Mouse (Mus musculus): ENCODE data around the gene Atn1. TPM values are rescaled to one million over a fixed set of nuclear protein-coding genes. Genes with fewer than 3 reads are reported as not detected.

The Atn1 gene
- polyA plus RNA-seq, 1 experiment = 63.3 TPM

DNA sequence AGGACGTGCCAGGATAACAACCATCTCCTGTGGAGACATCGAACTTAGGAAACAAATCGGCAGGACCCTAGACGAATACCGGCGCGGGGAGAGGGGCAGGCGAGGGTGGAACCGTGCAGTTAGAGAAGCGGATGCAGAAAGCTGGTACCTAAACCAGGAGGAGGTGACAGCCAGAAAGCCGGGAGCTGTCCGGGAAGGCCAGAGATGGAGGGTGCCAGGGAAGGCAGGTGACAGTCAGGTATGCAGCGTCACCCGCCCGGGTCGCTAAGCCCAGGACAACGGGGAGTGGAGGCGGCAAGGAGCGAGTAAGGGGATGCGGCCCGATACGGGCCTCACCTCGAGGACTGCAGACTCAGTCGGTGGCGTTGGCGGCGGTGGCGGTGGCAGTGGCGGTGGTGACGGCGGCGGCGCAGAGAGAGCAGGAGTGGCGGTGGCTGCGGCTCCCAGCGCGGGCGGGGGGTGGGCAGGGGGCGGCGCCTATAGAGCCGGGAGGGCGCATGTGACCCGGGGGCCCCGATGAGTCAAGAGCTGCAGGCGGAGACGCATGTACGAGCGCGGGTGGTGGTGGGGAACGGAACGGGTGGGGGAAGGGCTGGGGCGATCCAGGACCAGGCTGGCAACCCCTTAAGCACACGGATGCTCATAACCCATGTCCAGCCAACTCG is 12.9 kb upstream of the Atn1 start, which contains the start of gene Eno2:
Gene Eno2 (minus strand): TSS at position 573 of the 665 bp plus-strand sequence.
- no peaks in the 10 kb centered on the region for H3K4me1 ChIP-seq (ENCODE audit: control insufficient read depth, insufficient read depth, low read length)
- TF ChIP-seq CTCF (IDR thresholded peaks at IDR 0.05; ENCODE audit: extremely low read depth, insufficient read depth, low read length) = no peak
- TF ChIP-seq POLR2A (IDR thresholded peaks at IDR 0.05; ENCODE audit: extremely low read depth, insufficient read depth, low read length) = peak; percentile 58; the same call in 1 of the 2 replicates
- H3K27ac ChIP-seq (ENCODE audit: insufficient read depth, low read length) = peak within 1 kb of the TSS; percentile 73
- peak within 1 kb of the TSS; percentile 96 for H3K4me3 ChIP-seq (ENCODE audit: insufficient read depth, low read length)

DNA sequence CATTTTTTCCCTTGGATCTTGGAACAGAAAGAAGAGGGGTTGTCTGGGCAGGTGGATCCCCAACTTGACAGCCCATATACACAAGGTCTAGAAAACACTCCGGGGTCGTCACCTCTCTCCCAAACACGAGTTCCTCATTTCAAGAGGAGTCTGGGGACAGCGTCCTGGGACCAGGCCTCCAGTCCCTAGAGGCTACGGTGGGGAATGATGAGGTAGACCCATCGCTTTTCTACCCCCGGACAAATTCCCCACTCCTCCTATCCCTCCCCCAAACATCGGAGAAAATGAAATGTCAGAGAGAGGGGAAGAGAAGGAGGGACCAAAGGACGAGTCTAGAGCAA is 12.3 kb upstream of the Atn1 start:
- peak overlapping the region; percentile 96 for H3K4me3 ChIP-seq (ENCODE audit: insufficient read depth, low read length)
- peak overlapping the region; percentile 73 for H3K27ac ChIP-seq (ENCODE audit: insufficient read depth, low read length)
- TF ChIP-seq CTCF (IDR thresholded peaks at IDR 0.05; ENCODE audit: extremely low read depth, insufficient read depth, low read length) = no peak
- TF ChIP-seq POLR2A (IDR thresholded peaks at IDR 0.05; ENCODE audit: extremely low read depth, insufficient read depth, low read length) = no peak

DNA sequence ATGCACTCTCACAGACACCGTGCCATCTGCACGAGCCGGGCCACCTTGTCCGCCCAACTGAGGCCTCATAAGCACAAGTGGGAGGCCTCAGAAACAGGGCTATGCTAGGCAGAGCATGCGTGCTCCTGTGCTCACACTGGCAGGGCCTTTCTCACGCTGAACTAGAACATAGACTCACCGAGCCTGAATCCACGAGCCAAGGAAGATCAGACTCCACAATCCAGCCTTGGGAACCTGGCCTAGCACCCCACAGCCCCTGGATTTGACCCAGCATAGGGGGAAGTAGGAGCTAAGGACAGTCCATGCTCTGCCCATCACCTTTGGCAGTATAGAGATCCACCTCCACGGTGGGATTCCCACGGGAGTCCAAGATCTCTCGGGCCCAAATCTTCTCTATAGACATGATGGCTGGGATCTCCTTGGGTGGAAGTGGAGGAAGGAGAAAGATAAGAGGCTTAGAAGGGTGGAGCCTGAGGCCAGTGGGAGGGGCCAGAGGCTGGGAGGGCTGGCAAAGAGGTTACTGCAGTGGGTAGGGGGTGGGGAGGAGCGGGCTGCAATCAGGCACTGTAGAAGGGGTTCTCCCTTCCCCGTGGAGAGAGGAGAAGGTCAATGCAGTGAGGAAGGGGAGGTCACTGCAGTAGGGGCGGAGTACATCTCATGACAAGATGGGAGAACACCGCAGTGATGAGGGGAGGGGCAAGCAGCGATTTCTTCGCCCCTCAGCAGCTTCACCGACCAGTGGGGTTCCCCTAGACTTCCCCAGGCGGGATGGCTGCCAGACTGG is 11.8 kb upstream of the Atn1 start:
- TF ChIP-seq CTCF (IDR thresholded peaks at IDR 0.05; ENCODE audit: extremely low read depth, insufficient read depth, low read length) (no peak), POLR2A (IDR thresholded peaks at IDR 0.05; ENCODE audit: extremely low read depth, insufficient read depth, low read length) (peak; percentile 74; the same call in 1 of the 2 replicates)
- Histone ChIP-seq H3K4me3 (ENCODE audit: insufficient read depth, low read length) (peak overlapping the region; percentile 96), H3K27ac (ENCODE audit: insufficient read depth, low read length) (peak overlapping the region; percentile 73), H3K4me1 (ENCODE audit: control insufficient read depth, insufficient read depth, low read length) (no peaks in the 10 kb centered on the region)

More for the DNA sequence above, 12.3 kb upstream of the Atn1 start:
- H3K4me1 ChIP-seq (ENCODE audit: control insufficient read depth, insufficient read depth, low read length) = no peaks in the 10 kb centered on the region

DNA sequence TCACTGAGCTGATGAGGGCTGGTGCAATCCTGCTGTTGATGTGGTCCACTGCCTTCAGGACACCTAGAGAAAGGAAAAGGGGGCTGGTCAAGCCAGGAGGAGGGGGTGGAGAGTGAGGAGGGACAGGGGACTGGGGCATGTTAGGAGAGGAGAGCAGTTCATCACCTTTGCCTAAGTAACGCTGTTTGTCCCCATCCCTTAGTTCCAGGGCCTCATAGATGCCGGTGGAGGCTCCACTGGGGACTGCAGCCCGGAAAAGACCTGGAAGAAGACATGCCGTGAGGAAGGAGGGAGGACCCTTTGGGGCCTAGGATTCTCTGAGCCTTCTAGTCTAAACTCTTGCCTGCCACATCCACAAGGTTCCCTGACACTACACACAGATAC is 11.2 kb upstream of the Atn1 start:
- no peak for TF ChIP-seq CTCF (IDR thresholded peaks at IDR 0.05; ENCODE audit: extremely low read depth, insufficient read depth, low read length)
- TF ChIP-seq POLR2A (IDR thresholded peaks at IDR 0.05; ENCODE audit: extremely low read depth, insufficient read depth, low read length) = no peak

DNA sequence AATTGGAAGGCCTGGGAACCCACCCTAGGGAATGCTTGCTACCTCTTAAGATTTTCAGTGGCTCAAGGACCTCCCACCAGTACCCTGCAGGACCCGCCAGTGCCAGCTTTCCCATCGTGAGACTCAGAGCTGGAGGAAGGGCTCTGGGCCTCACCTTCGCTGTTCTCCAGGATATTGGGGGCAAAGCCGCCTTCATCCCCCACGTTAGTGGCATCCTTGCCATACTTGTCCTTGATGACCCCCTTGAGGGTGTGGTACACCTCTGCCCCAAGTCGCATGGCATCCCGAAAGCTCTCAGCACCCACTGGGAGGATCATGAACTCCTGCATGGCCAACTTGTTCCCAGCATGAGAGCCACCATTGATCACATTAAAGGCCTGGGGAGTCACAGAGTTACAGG is 9.6 kb upstream of the Atn1 start:
- Histone ChIP-seq H3K4me3 (ENCODE audit: insufficient read depth, low read length) (no peak overlapping the region), H3K27ac (ENCODE audit: insufficient read depth, low read length) (no peak overlapping the region), H3K4me1 (ENCODE audit: control insufficient read depth, insufficient read depth, low read length) (no peaks in the 10 kb centered on the region)
- TF ChIP-seq CTCF (IDR thresholded peaks at IDR 0.05; ENCODE audit: extremely low read depth, insufficient read depth, low read length) = no peak
- peak; percentile 15; the same call in 1 of the 2 replicates for TF ChIP-seq POLR2A (IDR thresholded peaks at IDR 0.05; ENCODE audit: extremely low read depth, insufficient read depth, low read length)

More for the DNA sequence above, 11.2 kb upstream of the Atn1 start:
- H3K27ac ChIP-seq (ENCODE audit: insufficient read depth, low read length) = no peak overlapping the region
- H3K4me1 ChIP-seq (ENCODE audit: control insufficient read depth, insufficient read depth, low read length) = no peaks in the 10 kb centered on the region
- peak overlapping the region; percentile 96 for H3K4me3 ChIP-seq (ENCODE audit: insufficient read depth, low read length)

DNA sequence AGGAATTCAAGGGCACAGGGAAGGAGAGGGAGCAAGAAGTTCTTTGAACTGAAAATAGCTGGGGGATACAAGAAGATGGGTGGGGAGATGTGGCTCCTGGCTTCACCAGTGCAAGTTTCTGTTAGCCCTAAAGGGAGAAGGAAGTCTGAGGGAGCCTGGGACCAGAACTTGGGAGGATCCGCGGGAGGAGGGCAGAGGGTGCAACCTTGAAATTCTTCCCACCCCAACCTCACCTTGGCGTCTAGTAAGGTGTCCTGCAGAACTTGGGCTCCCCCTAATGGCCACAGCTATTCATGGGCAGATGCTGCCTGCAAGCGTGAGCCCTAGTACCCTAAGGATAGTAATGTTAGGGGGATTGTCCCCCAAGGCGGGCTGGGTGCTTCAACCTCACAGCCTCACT is 2.9 kb upstream of the Atn1 start:
- Histone ChIP-seq H3K4me1 (ENCODE audit: control insufficient read depth, insufficient read depth, low read length) (peaks cover 4% of the 10 kb centered on the region), H3K4me3 (ENCODE audit: insufficient read depth, low read length) (no peak overlapping the region), H3K27ac (ENCODE audit: insufficient read depth, low read length) (peak overlapping the region; percentile 20; the same call in 1 of the 2 replicates)
- TF ChIP-seq POLR2A (IDR thresholded peaks at IDR 0.05; ENCODE audit: extremely low read depth, insufficient read depth, low read length) (peak; percentile 68; the same call in 1 of the 2 replicates), CTCF (IDR thresholded peaks at IDR 0.05; ENCODE audit: extremely low read depth, insufficient read depth, low read length) (peak; percentile 90)

DNA sequence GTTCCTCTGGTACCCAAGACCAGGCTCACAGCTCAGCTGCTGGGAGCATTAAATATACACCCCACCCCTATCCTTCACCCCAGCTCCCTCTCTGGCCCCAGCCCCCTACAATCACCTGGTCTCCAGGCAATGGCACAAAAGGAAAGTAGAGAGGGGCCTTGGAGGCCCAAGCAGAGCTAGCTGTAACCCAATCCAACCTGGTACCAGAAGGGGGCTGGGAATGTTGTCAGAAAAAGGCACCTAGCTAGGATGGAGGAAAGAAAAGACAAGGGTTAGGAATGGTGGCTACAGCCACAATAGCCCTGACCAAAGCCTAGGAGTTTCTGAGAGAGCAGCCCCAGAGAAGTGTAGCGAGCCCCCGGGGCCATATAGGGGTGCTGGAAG is 2.5 kb upstream of the Atn1 start:
- no peak overlapping the region for H3K4me3 ChIP-seq (ENCODE audit: insufficient read depth, low read length)

DNA sequence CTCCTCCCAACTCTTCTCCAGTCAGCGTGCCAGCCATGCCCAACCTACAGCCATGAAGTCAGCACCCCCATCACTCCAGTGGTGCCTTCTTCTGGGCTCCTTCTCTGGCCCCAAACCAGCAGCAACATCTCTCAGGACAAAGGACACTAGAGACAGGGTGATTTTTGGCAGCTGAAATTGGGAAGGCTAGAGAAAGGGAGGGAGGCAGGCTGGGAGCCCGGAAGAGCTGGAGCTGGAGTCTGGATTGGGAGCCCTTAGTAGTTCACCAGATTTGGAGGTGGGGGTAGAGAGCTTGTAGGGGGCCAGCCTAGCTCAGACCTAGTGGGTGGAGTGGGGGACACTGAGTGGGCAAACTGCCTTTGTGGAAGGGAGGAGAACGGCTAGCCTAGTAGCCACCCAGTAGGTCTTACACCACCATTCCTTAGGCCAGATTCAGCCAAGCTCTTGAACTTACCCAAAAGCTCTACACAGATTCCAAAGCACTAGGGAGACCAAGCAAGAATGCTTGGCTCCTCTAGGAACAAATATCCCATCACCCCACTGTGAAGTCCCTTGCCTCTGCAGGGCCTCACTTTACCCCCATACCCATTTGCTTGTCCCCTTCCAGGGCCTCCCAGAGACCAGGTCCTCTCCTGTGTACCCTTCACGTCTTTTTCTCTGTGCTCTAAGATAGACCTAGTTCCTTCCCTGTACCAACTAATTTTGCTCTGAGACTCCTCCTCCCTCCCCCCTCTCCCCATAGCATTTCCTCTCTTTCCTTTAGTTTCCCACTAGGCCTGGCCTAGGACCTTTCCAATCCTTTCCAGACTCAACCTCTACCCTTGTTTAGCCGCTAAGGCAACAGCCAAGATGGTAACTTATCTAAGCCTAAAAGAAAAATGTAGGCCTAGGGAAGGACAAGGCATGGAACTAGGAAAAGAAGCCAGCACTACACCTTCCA is 1.9 kb upstream of the Atn1 start:
- Histone ChIP-seq H3K4me3 (ENCODE audit: insufficient read depth, low read length) (peak overlapping the region; percentile 85; the same call in 1 of the 2 replicates), H3K4me1 (ENCODE audit: control insufficient read depth, insufficient read depth, low read length) (peaks cover 6% of the 10 kb centered on the region), H3K27ac (ENCODE audit: insufficient read depth, low read length) (peak overlapping the region; percentile 76)
- peak; percentile 24; the same call in 1 of the 2 replicates for TF ChIP-seq POLR2A (IDR thresholded peaks at IDR 0.05; ENCODE audit: extremely low read depth, insufficient read depth, low read length)
- TF ChIP-seq CTCF (IDR thresholded peaks at IDR 0.05; ENCODE audit: extremely low read depth, insufficient read depth, low read length) = no peak

More for the DNA sequence above, 2.5 kb upstream of the Atn1 start:
- no peak for TF ChIP-seq CTCF (IDR thresholded peaks at IDR 0.05; ENCODE audit: extremely low read depth, insufficient read depth, low read length)
- H3K4me1 ChIP-seq (ENCODE audit: control insufficient read depth, insufficient read depth, low read length) = peaks cover 4% of the 10 kb centered on the region
- peak overlapping the region; percentile 20 for H3K27ac ChIP-seq (ENCODE audit: insufficient read depth, low read length)

DNA sequence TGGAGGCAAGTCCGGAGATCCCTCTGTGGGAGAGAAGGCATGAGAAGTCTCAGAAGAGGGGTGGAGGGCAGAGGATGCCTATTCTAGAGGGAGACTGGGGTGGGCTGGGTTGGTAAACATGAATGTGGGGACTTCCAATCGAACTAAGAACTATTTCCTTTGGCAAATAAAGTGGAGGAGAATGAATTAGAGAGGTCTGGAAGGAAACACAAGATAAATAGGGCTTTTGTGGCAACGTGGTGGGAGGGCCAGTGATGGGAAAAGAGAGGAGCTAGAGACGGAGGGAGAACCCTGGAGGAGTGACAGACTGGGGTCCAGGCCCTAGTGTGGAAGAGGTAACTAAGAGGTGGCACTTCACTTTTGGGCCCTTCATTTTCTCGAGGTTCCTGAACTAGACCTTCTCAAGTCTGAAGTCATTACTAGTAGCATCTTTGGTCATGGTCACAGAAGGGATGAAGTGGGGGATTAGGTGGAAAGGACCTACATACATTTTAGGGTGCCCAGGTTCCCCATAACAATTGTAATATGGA is 1.1 kb upstream of the Atn1 start:
- Histone ChIP-seq H3K27ac (ENCODE audit: insufficient read depth, low read length) (peak overlapping the region; percentile 76), H3K4me3 (ENCODE audit: insufficient read depth, low read length) (peak overlapping the region; percentile 85), H3K4me1 (ENCODE audit: control insufficient read depth, insufficient read depth, low read length) (peaks cover 6% of the 10 kb centered on the region)
- no peak for TF ChIP-seq CTCF (IDR thresholded peaks at IDR 0.05; ENCODE audit: extremely low read depth, insufficient read depth, low read length)
- no peak for TF ChIP-seq POLR2A (IDR thresholded peaks at IDR 0.05; ENCODE audit: extremely low read depth, insufficient read depth, low read length)
